Mouse (Mus musculus) limb, embryonic 12.5 days (tissue): ENCODE data around the gene Jak2. TPM values are rescaled to one million over a fixed set of nuclear protein-coding genes. Genes with fewer than 3 reads are reported as not detected.

Experiments used
- ATAC-seq: fragments of 200-750 bp; cut with Nextera tagmentation; 2 replicates; pipeline ENCODE4 v1.8.0; 2017; ENCODE audit warnings: low read depth, moderate TSS enrichment; ENCODE audit not compliant: insufficient number of reproducible peaks, insufficient read depth, low FRiP score, low TSS enrichment
- H3K27ac ChIP-seq: fragments of 300-500 bp; sonication (generic); 2 replicates; pipeline ENCODE4 v1.5.1; 2016; ENCODE audit warnings: mild to moderate bottlenecking, moderate library complexity
- H3K27me3 ChIP-seq: fragments of 300-500 bp; sonication (generic); 2 replicates; pipeline ENCODE4 v1.6.1; 2016; ENCODE audit warnings: mild to moderate bottlenecking, moderate library complexity
- H3K36me3 ChIP-seq: fragments of 300-500 bp; sonication (generic); 2 replicates; pipeline ENCODE4 v1.6.1; 2016; ENCODE audit warnings: mild to moderate bottlenecking, moderate library complexity
- H3K4me1 ChIP-seq: fragments of 300-500 bp; sonication (generic); replicated peaks from 2 replicates; pipeline ENCODE4 v1.6.1; 2016
- H3K4me2 ChIP-seq: fragments of 300-500 bp; sonication (generic); 2 replicates; pipeline ENCODE4 v1.6.1; 2016; ENCODE audit warnings: mild to moderate bottlenecking, moderate library complexity
- H3K4me3 ChIP-seq: fragments of 300-500 bp; sonication (generic); replicated peaks from 2 replicates; pipeline ENCODE4 v1.5.1; 2016; ENCODE audit warnings: mild to moderate bottlenecking
- H3K9ac ChIP-seq: fragments of 300-500 bp; sonication (generic); replicated peaks from 2 replicates; pipeline ENCODE4 v1.6.1; 2016; ENCODE audit warnings: mild to moderate bottlenecking, moderate library complexity
- H3K9me3 ChIP-seq: fragments of 300-500 bp; sonication (generic); 2 replicates; pipeline ENCODE4 v1.6.1; 2016; ENCODE audit warnings: mild to moderate bottlenecking, moderate library complexity
- WGBS: fragments of 180-500 bp; shearing (Covaris S2); methylation state at CpG from one replicate; pipeline ENCODE4 v1.1.7; 2016; 5-methylcytosine and 5-hydroxymethylcytosine counted together
- polyA plus RNA-seq: library from polyadenylated mRNA; unstranded; fragments of >200 nt; fragmentation: Nextera tagmentation; extraction: Ambion mirVana; gene quantifications from 2 replicates; pipeline ENCODE4 v1.2.1, GENCODE M21; 2016

The Jak2 gene
- polyA plus RNA-seq, 1 experiment from 2014 or later: 12.3 TPM

DNA sequence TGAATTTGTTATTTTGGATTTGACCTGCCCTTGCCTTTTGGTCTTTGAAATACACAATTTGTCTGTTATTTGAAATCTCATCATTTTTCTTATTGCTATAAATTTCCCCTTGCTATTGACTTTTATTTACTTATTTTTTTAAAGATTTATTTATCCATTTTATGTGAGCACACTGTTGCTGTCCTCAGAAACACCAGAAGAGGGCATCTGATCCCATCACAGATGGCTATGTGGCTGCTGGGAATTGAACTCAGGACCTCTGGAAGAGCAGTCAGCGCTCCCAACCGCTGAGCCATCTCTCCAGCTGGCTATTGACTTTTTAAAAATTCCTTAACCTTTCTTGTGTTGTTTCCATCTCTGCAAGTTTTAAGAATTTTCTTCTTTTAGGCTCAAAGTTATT is 85.0 kb downstream of the Jak2 start:
- Histone ChIP-seq H3K4me3 (no peak overlapping the region), H3K27ac (no peak overlapping the region), H3K4me1 (peaks cover 8% of the 10 kb centered on the region), H3K27me3 (peaks cover 8% of the 10 kb centered on the region; the same call in 1 of the 2 replicates), H3K4me2 (no peak overlapping the region), H3K9ac (no peak overlapping the region), H3K36me3 (no peaks in the 10 kb centered on the region), H3K9me3 (no peaks in the 10 kb centered on the region)
- WGBS: 82% methylated on average over 2 of the region's 2 CpGs
- no peak for ATAC-seq

- Histone ChIP-seq H3K27me3 (no peaks in the 10 kb centered on the region), H3K9ac (no peak overlapping the region), H3K27ac (no peak overlapping the region), H3K4me1 (no peaks in the 10 kb centered on the region), H3K9me3 (no peaks in the 10 kb centered on the region), H3K36me3 (no peaks in the 10 kb centered on the region), H3K4me3 (no peak overlapping the region), H3K4me2 (no peak overlapping the region)
- no peak for ATAC-seq
- 93% methylated on average over 4 of the region's 4 CpGs for WGBS
These were observed 89.4 kb downstream of the Jak2 start for GRCm38 (mm10) chr19:29341029-29341428.

DNA sequence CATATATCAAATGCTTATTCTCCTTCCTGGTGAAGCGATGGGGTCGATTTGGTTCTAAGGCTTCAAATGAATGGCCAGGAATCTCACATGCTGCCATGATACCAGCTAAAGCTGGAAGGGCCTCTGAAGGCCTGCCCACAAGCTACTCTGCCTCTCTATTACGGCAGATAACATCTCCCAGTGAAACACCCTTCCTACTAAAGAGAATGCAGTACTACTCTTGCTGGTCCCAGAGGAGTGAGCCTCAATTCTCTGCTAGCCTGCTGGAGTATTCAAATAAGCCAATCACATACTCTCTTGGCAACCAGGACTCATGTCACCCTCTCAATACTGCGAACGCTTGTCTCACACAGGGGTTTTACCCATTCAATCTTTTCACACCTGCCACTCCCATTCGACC is 90.7 kb downstream of the Jak2 start:
- H3K9me3 ChIP-seq: no peaks in the 10 kb centered on the region
- H3K27ac ChIP-seq: no peak overlapping the region
- H3K27me3 ChIP-seq: no peaks in the 10 kb centered on the region
- H3K4me2 ChIP-seq: no peak overlapping the region
- H3K9ac ChIP-seq: no peak overlapping the region
- H3K36me3 ChIP-seq: no peaks in the 10 kb centered on the region
- 78% methylated on average over 6 of the region's 6 CpGs for whole genome bisulfite sequencing
- no peak for ATAC-seq
- H3K4me1 ChIP-seq: no peaks in the 10 kb centered on the region
- no peak overlapping the region for H3K4me3 ChIP-seq

GRCm38 (mm10) chr19:29344868-29345267 is 93.2 kb downstream of the Jak2 start:
- Histone ChIP-seq H3K9me3 (no peaks in the 10 kb centered on the region), H3K27ac (no peak overlapping the region), H3K4me2 (no peak overlapping the region), H3K9ac (no peak overlapping the region), H3K36me3 (peaks cover 2% of the 10 kb centered on the region; the same call in 1 of the 2 replicates), H3K27me3 (no peaks in the 10 kb centered on the region), H3K4me1 (no peaks in the 10 kb centered on the region), H3K4me3 (no peak overlapping the region)
- ATAC-seq: no peak

DNA sequence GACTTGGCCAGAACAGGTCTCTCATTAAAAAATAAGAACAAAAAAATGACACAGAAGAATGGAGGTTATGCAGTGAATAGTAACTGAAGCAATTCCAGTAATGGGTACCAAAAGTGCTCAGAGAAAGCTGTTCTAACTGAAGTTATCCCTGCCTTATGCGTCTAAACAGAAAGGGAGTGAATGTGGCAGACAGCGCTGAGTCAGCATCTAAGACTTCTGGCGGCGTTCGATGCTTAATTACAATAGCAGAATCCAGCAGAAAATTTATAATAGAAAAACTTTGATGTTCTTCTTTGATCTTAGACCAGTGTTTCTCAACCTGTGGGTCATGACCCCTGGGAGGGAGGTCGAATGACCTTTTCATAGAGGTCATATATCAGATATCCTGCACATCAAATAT is 94.0 kb downstream of the Jak2 start:
- Histone ChIP-seq H3K4me1 (no peaks in the 10 kb centered on the region), H3K36me3 (peaks cover 5% of the 10 kb centered on the region; the same call in 1 of the 2 replicates), H3K9me3 (no peaks in the 10 kb centered on the region), H3K4me2 (no peak overlapping the region), H3K27me3 (no peaks in the 10 kb centered on the region), H3K27ac (no peak overlapping the region), H3K9ac (no peak overlapping the region), H3K4me3 (no peak overlapping the region)
- no peak for ATAC-seq
- WGBS: 82% methylated on average over 6 of the region's 6 CpGs

DNA sequence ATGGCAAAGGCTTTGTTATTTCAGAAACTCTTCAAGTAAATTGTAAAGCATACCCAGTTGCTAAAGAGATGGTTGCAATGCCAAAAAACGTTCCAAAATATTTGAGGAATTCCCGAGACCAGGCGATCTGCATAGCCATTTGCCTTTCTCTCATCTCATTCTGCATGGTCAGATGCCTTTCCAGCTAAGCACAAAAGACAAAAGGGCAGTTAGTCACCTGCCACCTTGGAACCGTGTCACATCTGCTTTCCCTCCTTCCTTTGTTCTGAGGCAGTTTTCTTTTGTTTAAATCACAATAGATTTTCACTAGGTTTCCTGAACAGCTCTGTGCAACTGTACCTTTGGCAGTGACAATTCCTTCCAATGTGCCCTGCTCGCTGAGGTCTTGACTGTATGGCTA is 99.4 kb downstream of the Jak2 start:
- peaks cover 5% of the 10 kb centered on the region; the same call in 1 of the 2 replicates for H3K36me3 ChIP-seq
- no peaks in the 10 kb centered on the region for H3K27me3 ChIP-seq
- no peak overlapping the region for H3K4me3 ChIP-seq
- no peaks in the 10 kb centered on the region for H3K9me3 ChIP-seq
- H3K4me2 ChIP-seq: no peak overlapping the region
- ATAC-seq: no peak
- no peak overlapping the region for H3K27ac ChIP-seq
- WGBS: 66% methylated on average over 5 of the region's 5 CpGs
- H3K4me1 ChIP-seq: no peaks in the 10 kb centered on the region
- no peak overlapping the region for H3K9ac ChIP-seq

DNA sequence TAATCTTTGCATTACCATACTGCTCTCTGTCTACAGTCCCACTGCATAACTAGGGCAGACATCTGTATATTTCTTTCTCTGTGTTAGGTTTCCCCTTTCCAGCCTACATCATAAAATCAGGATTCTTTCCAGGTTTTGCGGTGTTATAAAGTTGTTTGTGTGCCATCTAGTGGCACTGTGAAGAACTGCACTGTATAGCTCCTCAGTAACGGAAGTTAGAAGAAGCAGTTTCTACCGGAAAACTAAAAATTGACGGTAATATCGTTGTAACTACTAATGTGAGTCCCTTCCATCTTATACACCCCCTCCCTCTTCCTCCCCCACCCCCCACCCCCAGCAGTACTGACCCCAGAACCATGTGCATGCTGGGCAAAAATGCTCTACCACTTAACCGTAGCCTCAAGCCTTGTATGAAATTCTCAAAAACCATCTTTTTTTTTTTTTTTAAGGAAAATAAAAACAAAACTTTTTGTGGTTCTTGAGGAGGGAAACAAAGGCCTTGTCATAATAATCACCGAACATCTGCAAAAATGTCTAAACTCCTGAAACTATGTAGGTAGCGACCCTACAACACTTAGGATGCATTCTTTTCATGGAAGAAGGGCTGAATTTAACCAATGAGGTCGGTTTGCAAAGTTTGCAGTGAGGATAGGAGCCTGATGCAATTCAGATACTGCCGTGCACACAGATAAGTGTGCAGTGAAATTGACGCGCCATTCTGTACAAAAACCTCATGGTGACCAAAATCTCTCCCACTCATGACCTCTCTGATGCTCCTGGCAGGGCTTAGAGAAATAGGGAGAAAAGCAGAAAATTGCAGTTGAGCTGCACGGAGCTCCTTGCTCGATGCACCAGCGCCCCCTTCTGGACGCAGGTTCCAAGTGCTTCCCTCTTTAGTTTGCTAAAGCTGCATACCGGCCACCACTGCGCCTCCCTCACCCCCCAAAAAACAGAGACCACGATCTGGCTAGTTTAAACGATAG is 103.6 kb downstream of the Jak2 start:
- H3K9ac ChIP-seq: 0 out of 2 replicates have a peak overlapping the region, but pooled peaks have one; percentile 18

DNA sequence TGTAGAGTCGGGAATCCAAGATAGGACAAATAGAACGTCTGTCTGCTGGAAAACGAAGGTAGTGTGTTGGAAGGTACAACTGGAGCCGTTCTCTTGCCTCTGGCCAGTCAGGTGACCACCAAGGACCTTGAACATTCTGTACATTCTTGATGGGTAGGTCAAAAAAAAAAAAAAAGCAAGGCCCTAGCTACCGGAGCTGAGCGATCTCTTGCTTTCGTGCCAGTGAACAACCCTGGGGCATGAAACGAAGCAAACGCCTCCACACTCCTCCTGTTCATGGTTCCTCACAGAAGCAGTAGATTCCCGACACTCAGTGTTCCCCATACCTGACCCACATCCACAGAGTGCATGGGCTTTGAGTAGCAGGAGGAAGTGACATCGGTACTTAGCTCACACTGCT is 104.7 kb downstream of the Jak2 start:
- Histone ChIP-seq H3K4me2 (no peak overlapping the region), H3K4me1 (peaks cover 5% of the 10 kb centered on the region; the same call in 1 of the 2 replicates), H3K9ac (no peak overlapping the region), H3K4me3 (no peak overlapping the region), H3K36me3 (no peaks in the 10 kb centered on the region), H3K27ac (no peak overlapping the region), H3K27me3 (no peaks in the 10 kb centered on the region), H3K9me3 (no peaks in the 10 kb centered on the region)
- 81% methylated on average over 11 of the region's 11 CpGs for WGBS
- no peak for ATAC-seq

More for the DNA sequence above, 103.6 kb downstream of the Jak2 start:
- Histone ChIP-seq H3K36me3 (no peaks in the 10 kb centered on the region; the same call in 1 of the 2 replicates), H3K4me1 (no peaks in the 10 kb centered on the region), H3K27me3 (no peaks in the 10 kb centered on the region), H3K4me2 (peak overlapping the region; percentile 63), H3K9me3 (no peaks in the 10 kb centered on the region), H3K4me3 (peak overlapping the region; percentile 36), H3K27ac (no peak overlapping the region)
- peak; percentile 31; the same call in 1 of the 2 replicates for ATAC-seq
- 4% methylated on average over 20 of the region's 20 CpGs for WGBS

GRCm38 (mm10) chr19:29360251-29360650 is 108.6 kb downstream of the Jak2 start:
- Histone ChIP-seq H3K9ac (no peak overlapping the region), H3K36me3 (no peaks in the 10 kb centered on the region), H3K4me1 (peaks cover 7% of the 10 kb centered on the region; the same call in 1 of the 2 replicates), H3K9me3 (no peaks in the 10 kb centered on the region), H3K4me3 (no peak overlapping the region), H3K27ac (no peak overlapping the region), H3K4me2 (no peak overlapping the region), H3K27me3 (peaks cover 6% of the 10 kb centered on the region; the same call in 1 of the 2 replicates)
- no peak for ATAC-seq
- WGBS: 78% methylated on average over 5 of the region's 5 CpGs

- H3K9me3 ChIP-seq: no peaks in the 10 kb centered on the region
- H3K27me3 ChIP-seq: peaks cover 7% of the 10 kb centered on the region; the same call in 1 of the 2 replicates
- H3K36me3 ChIP-seq: no peaks in the 10 kb centered on the region
- WGBS: 3% methylated on average over 33 of the region's 33 CpGs
- H3K27ac ChIP-seq: no peak overlapping the region
- H3K9ac ChIP-seq: peak overlapping the region; percentile 53
- H3K4me1 ChIP-seq: peaks cover 7% of the 10 kb centered on the region; the same call in 1 of the 2 replicates
- H3K4me3 ChIP-seq: peak overlapping the region; percentile 54
- ATAC-seq: peak; percentile 96
- H3K4me2 ChIP-seq: peak overlapping the region; percentile 68
These were observed 110.0 kb downstream of the Jak2 start for GRCm38 (mm10) chr19:29361468-29362130.
